Mouse (Mus musculus): ENCODE measurements around the gene Trmt10a.
"Not testable (repeated sequence)": the region's sequence is repeated elsewhere in the genome, so short reads cannot be mapped to it uniquely, and the experiment has no call there.

Trmt10a gene

DNA sequence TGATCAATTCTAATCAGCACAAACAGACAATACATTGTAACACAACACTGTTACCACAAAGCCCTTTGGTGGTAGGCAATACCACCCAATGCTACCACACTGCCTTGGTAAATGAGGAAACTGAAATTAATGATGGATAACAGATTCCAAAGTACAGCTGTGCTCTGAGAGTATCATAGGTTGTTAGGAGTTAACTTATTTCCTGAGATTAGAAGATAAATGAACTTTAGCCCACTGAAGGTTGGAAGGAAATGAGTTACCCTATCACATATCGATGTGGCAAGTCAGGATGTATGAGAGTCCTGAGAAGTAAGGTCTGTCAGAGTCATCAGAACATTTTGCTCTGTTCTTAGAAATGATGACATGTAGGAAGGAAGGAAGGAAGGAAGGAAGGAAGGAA, 8.7 kb upstream of the Trmt10a start:
- DNase-seq (ENCODE audit: low spot score): no peak

DNA sequence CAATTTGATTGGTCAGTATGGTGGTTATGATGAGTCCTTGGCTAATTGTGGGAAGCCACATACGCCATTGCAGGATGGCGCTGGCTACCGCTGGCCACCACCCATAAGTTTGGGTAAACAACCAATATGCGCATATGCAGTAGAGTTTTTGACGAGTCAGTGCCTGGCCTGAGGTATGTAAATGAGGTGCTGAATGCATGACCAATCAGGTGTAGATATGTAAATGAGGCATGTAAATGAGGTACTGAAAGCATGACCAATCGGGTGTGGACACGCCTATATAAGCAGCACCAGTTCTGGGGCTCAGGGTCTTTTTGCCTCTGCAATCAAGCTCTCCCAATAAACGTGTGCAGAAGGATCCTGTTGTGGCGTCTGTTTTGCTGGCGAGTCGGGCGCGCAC, 5.1 kb upstream of the Trmt10a start:
- DNase-seq (ENCODE audit: low spot score): not testable (repeated sequence)

DNA sequence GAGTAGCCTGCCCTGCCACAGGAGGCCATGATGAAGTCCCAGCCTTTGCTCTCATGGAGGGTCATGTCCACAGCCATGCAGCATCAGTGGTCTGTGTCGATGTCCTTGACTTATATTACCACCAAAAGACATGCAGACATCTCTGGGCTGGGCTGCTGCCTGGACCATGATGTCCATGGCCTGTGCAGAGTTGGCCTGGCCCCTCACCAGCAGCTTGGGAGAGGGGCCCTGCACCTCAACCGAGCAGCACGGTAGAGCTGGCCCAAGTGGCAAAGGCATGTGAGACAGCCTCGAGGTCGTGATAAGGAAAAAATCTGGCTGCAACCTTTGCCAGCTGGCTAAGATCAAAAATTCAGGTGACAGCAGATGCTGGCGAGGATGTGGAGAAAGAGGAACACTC, 3.6 kb upstream of the Trmt10a start:
- no peak for DNase-seq (ENCODE audit: low spot score)

DNA sequence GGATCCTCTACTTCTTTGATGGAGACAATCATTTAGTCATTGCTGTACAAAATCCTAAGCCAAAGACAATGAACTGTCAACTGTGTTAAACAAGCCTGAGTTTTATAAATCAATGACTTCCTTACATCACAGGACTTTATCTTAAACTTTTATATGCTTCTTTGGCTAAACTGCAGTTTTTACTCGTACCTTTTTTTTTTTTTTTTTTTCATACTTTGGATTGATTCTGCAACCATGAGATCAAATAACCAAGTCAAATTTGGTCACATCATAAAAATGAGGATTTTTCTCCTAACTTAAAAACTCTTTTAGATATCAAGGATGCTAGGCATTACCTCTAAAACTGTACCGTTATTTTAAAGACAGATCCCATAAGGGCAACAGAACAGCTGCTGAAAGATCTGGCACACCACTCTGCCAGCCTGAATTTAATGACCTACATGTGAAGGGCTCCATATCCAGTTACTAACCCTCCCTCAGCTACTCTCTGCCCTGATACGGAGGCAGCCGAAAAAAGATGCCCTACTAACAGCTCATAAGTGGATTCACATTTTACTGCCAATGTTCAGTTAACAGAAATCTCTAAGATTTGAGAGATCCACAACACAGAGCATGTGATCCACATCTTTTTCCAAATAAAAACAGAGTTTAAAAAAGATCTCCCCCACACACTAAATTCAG, 1.1 kb upstream of the Trmt10a start:
- DNase-seq (ENCODE audit: low spot score): no peak

DNA sequence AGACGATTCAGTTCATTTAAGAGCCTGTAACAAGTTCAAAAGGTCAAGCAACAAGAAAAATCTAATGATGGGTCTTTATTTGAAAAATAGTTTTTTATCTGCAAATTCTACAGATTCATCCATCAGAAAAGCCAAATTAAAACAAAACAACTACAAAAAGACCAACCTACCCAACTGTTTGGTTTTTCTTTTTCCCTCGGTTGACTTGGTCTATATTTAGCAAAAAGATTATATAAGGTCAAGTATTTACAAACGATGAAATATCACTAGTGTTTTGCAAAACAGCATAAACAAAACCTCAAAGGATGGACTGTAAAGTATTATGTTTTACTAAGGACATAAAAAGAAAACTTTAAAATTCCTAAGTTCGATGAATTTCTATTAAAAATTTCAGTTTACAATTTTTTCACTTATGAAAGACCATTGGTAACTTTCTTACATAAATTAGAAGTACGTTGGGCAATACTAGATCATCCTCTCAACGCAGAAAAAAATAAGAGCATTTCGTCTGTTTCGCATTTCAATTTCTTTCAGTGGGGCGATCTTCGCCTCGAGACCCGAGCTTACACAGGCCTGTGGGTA, 424 bp upstream of the Trmt10a start:
- no peak for DNase-seq (ENCODE audit: low spot score)

DNA sequence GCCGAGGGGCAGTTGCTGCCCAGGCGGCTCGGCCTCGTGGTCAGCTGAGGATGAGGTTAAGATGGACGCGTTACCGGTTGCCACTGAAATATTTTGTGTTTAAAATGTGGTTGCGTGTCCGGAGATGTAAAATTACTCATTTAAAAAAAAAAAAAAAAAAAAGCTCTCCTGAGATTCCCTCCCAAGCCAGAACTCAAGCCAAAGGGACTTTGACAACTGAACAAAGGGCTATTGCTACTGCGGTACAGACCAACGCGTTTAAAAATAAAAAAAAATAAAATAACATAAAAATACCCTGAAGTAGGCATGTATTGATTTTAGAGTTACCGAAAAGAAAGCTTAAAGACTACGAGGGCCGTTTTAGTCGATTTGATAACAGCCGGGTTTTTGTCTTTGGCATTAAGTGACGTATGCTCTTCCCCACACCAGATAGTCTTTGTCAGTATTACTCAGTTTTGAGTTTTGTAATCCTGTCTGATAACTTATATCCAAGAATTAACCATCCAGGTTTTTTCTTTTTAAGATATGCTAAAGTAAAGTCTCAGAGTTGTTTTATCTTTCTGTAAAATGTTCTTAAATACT, 903 bp downstream of the Trmt10a start:
- DNase-seq (ENCODE audit: low spot score): no peak

DNA sequence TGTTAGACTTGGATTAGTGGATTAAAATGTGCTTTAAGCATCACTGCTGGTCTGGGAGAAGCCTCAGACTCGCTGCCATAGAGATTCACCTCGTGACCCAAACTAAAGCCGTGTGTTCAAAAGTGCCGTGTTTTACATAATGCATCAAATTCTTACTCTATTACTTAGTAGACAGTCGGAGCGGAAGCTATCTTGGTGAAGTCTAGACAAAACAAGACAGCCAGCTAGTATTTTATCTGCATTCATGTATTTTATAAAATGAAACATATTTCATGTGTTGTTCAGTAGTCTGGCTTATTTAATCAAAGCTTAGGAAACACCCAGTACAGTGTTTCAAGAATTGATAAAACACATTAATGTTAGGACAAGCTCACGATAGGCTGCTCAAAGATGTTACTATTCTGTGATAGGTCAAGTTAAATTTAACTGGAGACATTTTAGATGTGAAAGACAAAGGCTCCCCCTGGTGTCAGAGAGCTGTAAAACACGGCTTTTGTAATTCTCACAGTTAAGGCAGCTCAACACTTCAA, 1.5 kb downstream of the Trmt10a start, which contains the start of gene Mttp:
Gene Mttp, minus strand, starts transcription at position 327 of the 530 bp plus-strand sequence.
- no peak for DNase-seq (ENCODE audit: low spot score)

GRCm38 (mm10) chr3:138148811-138149210, 5.6 kb downstream of the Trmt10a start:
- DNase-seq (ENCODE audit: low spot score): no peak

DNA sequence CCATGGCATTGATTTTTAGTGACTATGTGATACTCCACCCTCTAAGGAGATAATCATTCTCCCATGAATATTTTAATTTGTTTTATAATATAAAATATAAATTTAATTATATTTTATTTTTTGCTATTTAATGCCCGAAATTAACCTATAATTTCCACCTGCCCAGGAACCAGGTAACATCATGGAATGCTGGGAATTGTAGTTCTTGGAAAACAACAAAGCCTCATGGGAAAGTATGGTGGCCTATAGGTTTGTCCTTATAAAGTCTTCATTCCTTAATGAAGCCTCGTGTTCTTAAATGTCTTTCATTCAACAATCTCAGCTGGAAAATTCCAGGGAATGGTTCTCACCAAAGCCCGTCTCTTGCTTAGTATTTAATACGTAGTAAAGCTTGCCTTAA, 11.8 kb downstream of the Trmt10a start:
- no peak for DNase-seq (ENCODE audit: low spot score)

DNA sequence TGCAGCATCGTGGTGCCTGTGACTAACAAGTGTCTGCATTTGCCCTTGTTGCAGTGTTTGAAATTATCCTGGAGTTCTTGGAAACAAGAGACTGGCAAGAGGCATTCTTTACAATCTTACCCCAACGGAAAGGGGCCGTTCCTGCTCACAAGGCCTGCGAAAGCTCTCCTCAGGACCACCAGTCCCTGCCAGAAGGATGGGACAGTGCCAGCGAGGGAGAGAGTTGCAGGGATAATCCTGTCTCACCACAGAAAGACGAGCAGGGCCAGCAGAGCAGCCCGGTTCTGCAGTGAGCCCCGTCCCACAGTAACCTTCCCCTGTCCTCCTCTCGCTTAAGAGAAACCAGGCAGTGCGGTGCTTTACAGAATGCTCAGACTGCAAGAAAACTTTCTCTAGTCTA, 13.4 kb downstream of the Trmt10a start:
- no peak for DNase-seq (ENCODE audit: low spot score)

GRCm38 (mm10) chr3:138161623-138162022, 18.4 kb downstream of the Trmt10a start:
- no peak for DNase-seq (ENCODE audit: low spot score)

- DNase-seq (ENCODE audit: low spot score): no peak
Observed at GRCm38 (mm10) chr3:138162553-138163183, 19.4 kb downstream of the Trmt10a start.

GRCm38 (mm10) chr3:138173291-138173690, 30.0 kb downstream of the Trmt10a start:
- DNase-seq (ENCODE audit: low spot score): no peak

DNA sequence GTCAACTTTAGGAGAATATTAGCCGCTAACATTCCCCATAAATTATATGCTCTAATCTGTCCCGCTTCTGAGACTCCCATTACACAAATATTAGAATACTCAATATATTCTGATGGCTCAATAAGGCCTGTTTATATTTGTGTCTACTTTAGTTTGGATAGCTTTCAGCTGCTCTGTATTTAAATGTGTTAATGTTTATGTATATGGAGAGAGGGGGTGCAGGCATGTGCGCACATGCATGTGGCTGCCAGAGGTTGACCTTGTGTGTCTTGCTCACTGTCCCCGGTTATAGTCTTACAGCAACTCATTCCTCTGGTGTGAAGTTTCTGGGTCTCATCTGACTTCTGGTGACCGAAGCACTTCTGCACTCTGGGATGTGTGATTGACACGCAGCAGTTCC, 32.3 kb downstream of the Trmt10a start:
- DNase-seq (ENCODE audit: low spot score): no peak

GRCm38 (mm10) chr3:138182019-138182418, 38.8 kb downstream of the Trmt10a start:
- DNase-seq (ENCODE audit: low spot score): no peak

GRCm38 (mm10) chr3:138183371-138183770, 40.1 kb downstream of the Trmt10a start:
- DNase-seq (ENCODE audit: low spot score): no peak

GRCm38 (mm10) chr3:138185290-138185689, 42.0 kb downstream of the Trmt10a start:
- no peak for DNase-seq (ENCODE audit: low spot score)

- DNase-seq (ENCODE audit: low spot score): no peak
Observed at GRCm38 (mm10) chr3:138185995-138186930, 43.0 kb downstream of the Trmt10a start.

- DNase-seq (ENCODE audit: low spot score): no peak
Observed at GRCm38 (mm10) chr3:138192260-138192659, 49.0 kb downstream of the Trmt10a start.

DNA sequence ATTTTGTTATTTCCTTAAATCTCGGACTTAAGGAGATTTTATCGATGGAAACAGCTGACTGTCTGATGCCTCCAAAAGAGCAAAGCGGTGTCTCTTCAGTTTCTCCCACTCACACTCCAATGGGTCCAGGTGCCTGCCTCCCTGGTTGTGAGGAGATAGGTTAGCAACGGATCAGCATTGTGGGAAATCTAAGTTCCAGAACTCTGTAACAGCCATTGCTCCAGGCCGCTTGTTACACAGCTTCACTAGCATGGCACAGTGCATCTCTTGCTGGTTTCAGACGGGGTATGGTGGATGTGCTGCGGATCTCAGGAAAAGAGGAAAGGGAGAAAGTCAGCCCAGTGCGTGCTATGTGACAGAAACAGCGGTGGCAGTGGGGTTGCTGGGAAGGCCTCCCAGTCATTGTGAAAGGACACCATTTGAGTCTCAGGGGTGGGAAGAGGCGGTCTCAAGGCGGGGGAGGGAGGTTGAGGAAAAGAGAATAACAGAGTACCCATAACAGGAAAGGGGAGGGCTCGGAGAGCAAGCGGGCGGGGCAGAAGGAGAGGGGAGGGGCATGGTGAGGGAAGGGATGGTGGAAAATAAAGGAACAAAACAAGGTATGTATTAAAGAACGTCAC, 50.5 kb downstream of the Trmt10a start, which contains the start of gene 4930579F01Rik:
Gene 4930579F01Rik, minus strand, starts transcription at position 143 of the 620 bp plus-strand sequence.
- DNase-seq (ENCODE audit: low spot score): no peak

DNA sequence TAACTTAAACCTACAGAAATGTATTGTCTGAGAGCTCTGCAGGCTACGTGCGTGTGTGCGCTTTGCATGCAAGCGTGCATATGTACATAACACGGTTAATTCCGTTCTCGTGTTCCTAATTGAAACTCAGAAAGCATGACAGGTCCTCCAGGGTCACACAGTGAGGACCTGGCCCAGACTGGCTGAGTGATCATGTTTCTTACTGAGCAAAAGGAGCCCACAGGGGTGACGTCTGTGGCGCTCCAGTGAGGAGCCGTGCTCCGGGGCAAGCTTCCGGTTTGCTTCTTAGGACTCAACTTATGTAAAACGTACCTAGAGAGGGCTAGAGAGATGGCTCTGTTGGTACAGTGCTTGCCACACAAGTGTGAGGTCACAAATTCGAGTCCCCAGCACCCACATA, 53.8 kb downstream of the Trmt10a start:
- DNase-seq (ENCODE audit: low spot score): no peak

Measured in urinary bladder, postnatal 10 days (tissue).